Mouse (Mus musculus): ENCODE data around the gene Ms4a6c. TPM values are rescaled to one million over a fixed set of nuclear protein-coding genes. Genes with fewer than 3 reads are reported as not detected.

Ms4a6c gene
- 20.5 TPM for polyA plus RNA-seq (2014; fragmentation: Illumina TruSeq; extraction: RNeasy Lipid Tissue Mini Kit (QIAGEN cat#74804); ENCODE audit: insufficient read depth, low read depth, low replicate concordance)

DNA sequence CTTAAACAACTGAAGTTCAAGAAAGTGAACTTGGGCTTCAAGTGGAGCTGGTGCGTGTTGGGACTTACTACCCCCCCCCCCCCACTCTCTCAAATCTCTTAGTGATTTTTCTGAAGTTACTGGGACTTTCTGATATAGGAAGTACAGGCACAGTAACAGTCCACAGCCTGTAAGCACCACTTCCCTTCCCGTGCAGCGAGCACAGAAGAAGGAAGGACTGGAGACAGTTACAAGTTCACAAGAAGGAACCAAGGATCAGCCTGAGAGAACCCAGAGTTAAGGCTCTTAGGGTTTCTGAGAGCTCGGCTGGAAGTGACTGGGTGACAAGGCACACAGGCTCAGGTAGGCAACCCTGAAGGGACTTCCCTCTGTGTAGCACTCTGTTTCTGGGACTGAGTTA is at the start of gene Ms4a6c:
Ms4a6c (plus strand) TSS at position 152 of the 400 bp plus-strand sequence.

DNA sequence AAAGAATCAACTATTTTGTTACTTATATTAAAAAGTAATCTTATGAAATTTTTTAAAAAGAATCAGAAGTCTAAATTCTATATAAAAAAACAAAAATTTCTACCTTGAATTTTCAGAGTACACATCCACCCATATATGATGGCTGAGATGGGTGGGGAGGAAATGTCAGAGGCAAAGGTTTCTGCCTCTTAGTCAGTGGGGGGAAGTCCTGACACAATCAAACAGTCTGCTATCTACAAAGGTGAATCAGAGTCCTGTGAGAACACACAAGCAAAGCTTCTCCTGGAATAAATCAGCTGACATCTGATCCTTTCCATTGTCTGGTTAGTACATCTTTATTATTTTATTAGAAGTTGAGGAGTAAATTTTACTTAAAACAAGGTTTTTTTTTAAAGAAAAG is 25.8 kb upstream of the Ms4a6c start, which contains the start of gene Ms4a4b:
Ms4a4b (plus strand) TSS at position 216 of the 400 bp plus-strand sequence.

DNA sequence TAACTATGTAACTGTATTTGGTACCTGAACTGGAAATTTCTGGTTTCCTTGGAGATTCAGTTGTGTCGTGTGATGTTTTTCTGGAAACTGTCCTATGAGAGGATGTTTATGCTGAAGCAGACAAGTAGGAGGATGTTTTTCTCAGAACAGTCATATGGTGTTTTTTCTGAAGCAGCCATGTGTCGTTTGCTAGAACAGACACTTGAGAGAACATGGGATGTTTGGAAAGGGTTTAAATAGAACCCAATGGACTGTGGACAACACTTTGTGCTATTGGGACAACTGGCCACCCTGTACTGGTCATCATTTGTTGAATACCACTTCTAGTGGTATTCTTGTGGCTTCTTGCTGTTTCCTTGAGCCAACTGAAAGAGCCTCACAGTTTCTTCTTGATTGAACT is 16.6 kb downstream of the Ms4a6c start, which contains the start of gene Gm8369:
Gm8369 (plus strand) TSS at position 193 of the 400 bp plus-strand sequence.

DNA sequence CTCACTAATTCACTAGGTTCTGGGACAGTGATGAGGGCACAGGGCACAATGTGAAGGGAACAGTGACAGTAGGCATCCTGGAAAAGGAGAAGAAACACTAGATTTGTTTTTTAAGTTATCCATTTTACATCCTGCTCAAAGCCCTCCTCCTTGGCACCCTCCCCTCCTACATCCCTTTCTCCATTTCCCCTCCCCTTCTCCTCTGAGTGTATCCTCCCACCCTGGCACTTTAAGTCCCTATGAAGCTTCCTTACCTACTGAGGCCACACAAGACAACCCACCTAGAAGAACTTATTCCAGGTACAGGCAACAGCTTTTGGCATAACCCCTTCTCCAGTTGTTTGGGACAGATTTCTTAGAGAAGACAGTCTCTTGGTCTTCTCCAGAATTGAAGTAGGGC is 47.1 kb downstream of the Ms4a6c start, which contains the start of gene Ms4a6b:
Ms4a6b (plus strand) TSS at position 267 of the 400 bp plus-strand sequence.

Other genes starting within 250 kb of the Ms4a6c start
- not detected for gene Ms4a12, start 236.9 kb upstream of the Ms4a6c start, polyA plus RNA-seq (2014; fragmentation: Illumina TruSeq; extraction: RNeasy Lipid Tissue Mini Kit (QIAGEN cat#74804); ENCODE audit: insufficient read depth, low read depth, low replicate concordance)
- gene Ms4a1, start 203.1 kb upstream of the Ms4a6c start, polyA plus RNA-seq (2014; fragmentation: Illumina TruSeq; extraction: RNeasy Lipid Tissue Mini Kit (QIAGEN cat#74804); ENCODE audit: insufficient read depth, low read depth, low replicate concordance), result 18.7 TPM
- not detected for gene Ms4a5, start 185.5 kb upstream of the Ms4a6c start, polyA plus RNA-seq (2014; fragmentation: Illumina TruSeq; extraction: RNeasy Lipid Tissue Mini Kit (QIAGEN cat#74804); ENCODE audit: insufficient read depth, low read depth, low replicate concordance)
- gene Ms4a14, start 154.9 kb upstream of the Ms4a6c start, polyA plus RNA-seq (2014; fragmentation: Illumina TruSeq; extraction: RNeasy Lipid Tissue Mini Kit (QIAGEN cat#74804); ENCODE audit: insufficient read depth, low read depth, low replicate concordance), result 0.07 TPM
- gene Ms4a7, start 133.2 kb upstream of the Ms4a6c start, polyA plus RNA-seq (2014; fragmentation: Illumina TruSeq; extraction: RNeasy Lipid Tissue Mini Kit (QIAGEN cat#74804); ENCODE audit: insufficient read depth, low read depth, low replicate concordance), result 5.5 TPM
- 3.3 TPM for gene Ms4a4a, start 93.8 kb upstream of the Ms4a6c start, polyA plus RNA-seq (2014; fragmentation: Illumina TruSeq; extraction: RNeasy Lipid Tissue Mini Kit (QIAGEN cat#74804); ENCODE audit: insufficient read depth, low read depth, low replicate concordance)
- 13.2 TPM for gene Ms4a4c, start 64.6 kb upstream of the Ms4a6c start, polyA plus RNA-seq (2014; fragmentation: Illumina TruSeq; extraction: RNeasy Lipid Tissue Mini Kit (QIAGEN cat#74804); ENCODE audit: insufficient read depth, low read depth, low replicate concordance)
- 27.2 TPM for gene Ms4a4b, start 25.8 kb upstream of the Ms4a6c start, polyA plus RNA-seq (2014; fragmentation: Illumina TruSeq; extraction: RNeasy Lipid Tissue Mini Kit (QIAGEN cat#74804); ENCODE audit: insufficient read depth, low read depth, low replicate concordance)
- gene Gm8369, start 16.6 kb downstream of the Ms4a6c start, polyA plus RNA-seq (2014; fragmentation: Illumina TruSeq; extraction: RNeasy Lipid Tissue Mini Kit (QIAGEN cat#74804); ENCODE audit: insufficient read depth, low read depth, low replicate concordance), result 15.9 TPM
- gene Ms4a6b, start 47.1 kb downstream of the Ms4a6c start, polyA plus RNA-seq (2014; fragmentation: Illumina TruSeq; extraction: RNeasy Lipid Tissue Mini Kit (QIAGEN cat#74804); ENCODE audit: insufficient read depth, low read depth, low replicate concordance), result 17.9 TPM
- 40.6 TPM for gene Ms4a4d, start 67.4 kb downstream of the Ms4a6c start, polyA plus RNA-seq (2014; fragmentation: Illumina TruSeq; extraction: RNeasy Lipid Tissue Mini Kit (QIAGEN cat#74804); ENCODE audit: insufficient read depth, low read depth, low replicate concordance)
- gene Ms4a6d, start 135.5 kb downstream of the Ms4a6c start, polyA plus RNA-seq (2014; fragmentation: Illumina TruSeq; extraction: RNeasy Lipid Tissue Mini Kit (QIAGEN cat#74804); ENCODE audit: insufficient read depth, low read depth, low replicate concordance), result 8.9 TPM
- gene Ms4a2, start 154.4 kb downstream of the Ms4a6c start, polyA plus RNA-seq (2014; fragmentation: Illumina TruSeq; extraction: RNeasy Lipid Tissue Mini Kit (QIAGEN cat#74804); ENCODE audit: insufficient read depth, low read depth, low replicate concordance), result 0.43 TPM
- gene Ms4a3, start 171.5 kb downstream of the Ms4a6c start, polyA plus RNA-seq (2014; fragmentation: Illumina TruSeq; extraction: RNeasy Lipid Tissue Mini Kit (QIAGEN cat#74804); ENCODE audit: insufficient read depth, low read depth, low replicate concordance), result not detected
- not detected for gene Oosp2, start 191.2 kb downstream of the Ms4a6c start, polyA plus RNA-seq (2014; fragmentation: Illumina TruSeq; extraction: RNeasy Lipid Tissue Mini Kit (QIAGEN cat#74804); ENCODE audit: insufficient read depth, low read depth, low replicate concordance)
- gene Oosp1, start 221.8 kb downstream of the Ms4a6c start, polyA plus RNA-seq (2014; fragmentation: Illumina TruSeq; extraction: RNeasy Lipid Tissue Mini Kit (QIAGEN cat#74804); ENCODE audit: insufficient read depth, low read depth, low replicate concordance), result 0.43 TPM
- gene Oosp3, start 227.7 kb downstream of the Ms4a6c start, polyA plus RNA-seq (2014; fragmentation: Illumina TruSeq; extraction: RNeasy Lipid Tissue Mini Kit (QIAGEN cat#74804); ENCODE audit: insufficient read depth, low read depth, low replicate concordance), result not detected

Data from lung, adult 10 weeks (tissue).